Mouse (Mus musculus) forebrain, embryonic 16.5 days (tissue): ENCODE results near the gene Ptov1. TPM values are rescaled to one million over a fixed set of nuclear protein-coding genes. Genes with fewer than 3 reads are reported as not detected.
A peak's percentile ranks its signal among the peaks of the same experiment; 100 is the strongest.

Experiments used
- ATAC-seq: fragments of 200-750 bp; cut with Nextera tagmentation; 2 replicates; pipeline ENCODE4 v1.8.0; 2017; ENCODE audit warnings: mild to moderate bottlenecking, moderate library complexity
- H3K27ac ChIP-seq: fragments of 300-500 bp; sonication (generic); 2 replicates; pipeline ENCODE4 v1.5.1; 2014; ENCODE audit warnings: low read length, control low read depth
- H3K27me3 ChIP-seq: fragments of 300-500 bp; sonication (generic); replicated peaks from 2 replicates; pipeline ENCODE4 v1.6.1; 2014; ENCODE audit warnings: low read length; ENCODE audit not compliant: control insufficient read depth, insufficient read depth
- H3K36me3 ChIP-seq: fragments of 300-500 bp; sonication (generic); 2 replicates; pipeline ENCODE4 v1.6.1; 2014; ENCODE audit not compliant: control insufficient read depth, insufficient read depth
- H3K4me1 ChIP-seq: fragments of 300-500 bp; sonication (generic); replicated peaks from 2 replicates; pipeline ENCODE4 v1.6.1; 2014; ENCODE audit warnings: low read length; ENCODE audit not compliant: control insufficient read depth, insufficient read depth
- H3K4me2 ChIP-seq: fragments of 300-500 bp; sonication (generic); 2 replicates; pipeline ENCODE4 v1.6.1; 2014; ENCODE audit warnings: mild to moderate bottlenecking, low read length, control low read depth
- H3K4me3 ChIP-seq: fragments of 300-500 bp; sonication (generic); replicated peaks from 2 replicates; pipeline ENCODE4 v1.5.1; 2014; ENCODE audit warnings: mild to moderate bottlenecking, low read length, control low read depth
- H3K9ac ChIP-seq: fragments of 300-500 bp; sonication (generic); replicated peaks from 2 replicates; pipeline ENCODE4 v1.6.1; 2014; ENCODE audit warnings: low read depth, low read length, control low read depth
- H3K9me3 ChIP-seq: fragments of 300-500 bp; sonication (generic); 2 replicates; pipeline ENCODE4 v1.6.1; 2016; ENCODE audit warnings: low read length; ENCODE audit not compliant: control insufficient read depth
- WGBS: fragments of 180-500 bp; shearing (Covaris S2); extraction: QIAGEN DNeasy Blood & Tissue Kit; methylation state at CpG from one replicate; pipeline ENCODE4 v1.1.7; 2014; 5-methylcytosine and 5-hydroxymethylcytosine counted together
- polyA plus RNA-seq: library from polyadenylated mRNA; unstranded; fragments of >200 nt; fragmentation: Nextera tagmentation; extraction: Ambion mirVana; gene quantifications from 2 replicates; pipeline ENCODE4 v1.2.1, GENCODE M21; 2015

The Ptov1 gene
- polyA plus RNA-seq, 1 experiment from 2014 or later = 582 TPM

GRCm38 (mm10) chr7:44871181-44871580 lies 1.6 kb upstream of the Ptov1 start:
- ATAC-seq = no peak

GRCm38 (mm10) chr7:44870614-44871013 lies 1.0 kb upstream of the Ptov1 start:
- Histone ChIP-seq H3K36me3 (0 out of 2 replicates have a peak, but pooled peaks cover under 1% of the 10 kb centered on the region), H3K9ac (peak overlapping the region; percentile 39), H3K27me3 (no peaks in the 10 kb centered on the region), H3K4me3 (peak overlapping the region; percentile 91), H3K27ac (peak overlapping the region; percentile 100), H3K9me3 (no peaks in the 10 kb centered on the region), H3K4me2 (peak overlapping the region; percentile 46), H3K4me1 (peaks cover 34% of the 10 kb centered on the region)
- no peak for ATAC-seq
- 80% methylated on average over 6 of the region's 6 CpGs for WGBS

More at GRCm38 (mm10) chr7:44871181-44871580, 1.6 kb upstream of the Ptov1 start:
- Histone ChIP-seq H3K4me1 (peaks cover 29% of the 10 kb centered on the region), H3K4me3 (no peak overlapping the region), H3K4me2 (no peak overlapping the region), H3K9me3 (no peaks in the 10 kb centered on the region), H3K36me3 (no peaks in the 10 kb centered on the region), H3K27me3 (no peaks in the 10 kb centered on the region), H3K9ac (no peak overlapping the region), H3K27ac (no peak overlapping the region)
- WGBS = 27% methylated on average over 1 of the region's 1 CpGs

GRCm38 (mm10) chr7:44868919-44869696 lies 480 bp downstream of the Ptov1 start:
- peak overlapping the region; percentile 91 for H3K4me3 ChIP-seq
- no peaks in the 10 kb centered on the region for H3K27me3 ChIP-seq
- under 1% methylated on average over 94 of the region's 108 CpGs for WGBS
- peak overlapping the region; percentile 95 for H3K4me2 ChIP-seq
- peak overlapping the region; percentile 99 for H3K9ac ChIP-seq
- peak; percentile 18 for ATAC-seq
- H3K27ac ChIP-seq = peak overlapping the region; percentile 100
- peaks cover 44% of the 10 kb centered on the region for H3K4me1 ChIP-seq
- no peaks in the 10 kb centered on the region for H3K9me3 ChIP-seq
- peaks cover 11% of the 10 kb centered on the region for H3K36me3 ChIP-seq

GRCm38 (mm10) chr7:44868465-44868864 lies 1.1 kb downstream of the Ptov1 start:
- Histone ChIP-seq H3K9ac (peak overlapping the region; percentile 99), H3K4me1 (peaks cover 44% of the 10 kb centered on the region), H3K27ac (peak overlapping the region; percentile 100), H3K4me3 (peak overlapping the region; percentile 91), H3K27me3 (no peaks in the 10 kb centered on the region), H3K9me3 (no peaks in the 10 kb centered on the region), H3K4me2 (peak overlapping the region; percentile 95), H3K36me3 (peaks cover 16% of the 10 kb centered on the region)
- 3% methylated on average over 16 of the region's 16 CpGs for WGBS
- ATAC-seq = no peak

- peaks cover 44% of the 10 kb centered on the region for H3K4me1 ChIP-seq
- H3K27me3 ChIP-seq = no peaks in the 10 kb centered on the region
- peak overlapping the region; percentile 99 for H3K9ac ChIP-seq
- 45% methylated on average over 9 of the region's 9 CpGs for WGBS
- peak overlapping the region; percentile 95 for H3K4me2 ChIP-seq
- H3K27ac ChIP-seq = no peak overlapping the region
- H3K36me3 ChIP-seq = peaks cover 23% of the 10 kb centered on the region
- H3K4me3 ChIP-seq = peak overlapping the region; percentile 91
- ATAC-seq = no peak
- H3K9me3 ChIP-seq = no peaks in the 10 kb centered on the region
Measured at GRCm38 (mm10) chr7:44867802-44868201, 1.8 kb downstream of the Ptov1 start.

- Histone ChIP-seq H3K27me3 (no peaks in the 10 kb centered on the region), H3K27ac (no peak overlapping the region), H3K9me3 (no peaks in the 10 kb centered on the region), H3K4me2 (peak overlapping the region; percentile 95), H3K36me3 (peaks cover 28% of the 10 kb centered on the region), H3K4me3 (peak overlapping the region; percentile 91), H3K9ac (peak overlapping the region; percentile 99), H3K4me1 (peaks cover 44% of the 10 kb centered on the region)
- no peak for ATAC-seq
- WGBS = 70% methylated on average over 18 of the region's 19 CpGs
Measured at GRCm38 (mm10) chr7:44867010-44867702, 2.4 kb downstream of the Ptov1 start.

GRCm38 (mm10) chr7:44866276-44867009 lies 3.1 kb downstream of the Ptov1 start:
- Histone ChIP-seq H3K9ac (0 out of 2 replicates have a peak overlapping the region, but pooled peaks have one; percentile 28), H3K4me1 (peaks cover 44% of the 10 kb centered on the region), H3K36me3 (peaks cover 28% of the 10 kb centered on the region), H3K9me3 (no peaks in the 10 kb centered on the region), H3K4me3 (no peak overlapping the region), H3K27ac (no peak overlapping the region), H3K4me2 (peak overlapping the region; percentile 95), H3K27me3 (no peaks in the 10 kb centered on the region)
- WGBS = 41% methylated on average over 15 of the region's 15 CpGs
- no peak for ATAC-seq

- no peak overlapping the region for H3K4me2 ChIP-seq
- ATAC-seq = no peak
- peaks cover 28% of the 10 kb centered on the region for H3K36me3 ChIP-seq
- H3K27ac ChIP-seq = no peak overlapping the region
- no peaks in the 10 kb centered on the region for H3K27me3 ChIP-seq
- WGBS = 80% methylated on average over 24 of the region's 24 CpGs
- peaks cover 44% of the 10 kb centered on the region for H3K4me1 ChIP-seq
- no peak overlapping the region for H3K9ac ChIP-seq
- H3K4me3 ChIP-seq = no peak overlapping the region
- no peaks in the 10 kb centered on the region for H3K9me3 ChIP-seq
Measured at GRCm38 (mm10) chr7:44864595-44865542, 4.7 kb downstream of the Ptov1 start.
